Mouse (Mus musculus) forebrain, embryonic 13.5 days (tissue): ENCODE measurements around the gene Dcaf11. TPM values are rescaled to one million over a fixed set of nuclear protein-coding genes. Genes with fewer than 3 reads are reported as not detected.
A peak's percentile ranks its signal among the peaks of the same experiment; 100 is the strongest.

ENCODE experiments used
- ATAC-seq: fragments of 200-750 bp; cut with Nextera tagmentation; 2 replicates; pipeline ENCODE4 v1.8.0; 2017
- H3K27ac ChIP-seq: fragments of 300-500 bp; sonication (generic); 2 replicates; pipeline ENCODE4 v1.5.1; 2015; ENCODE audit warnings: inconsistent platforms, mild to moderate bottlenecking, moderate library complexity
- H3K27me3 ChIP-seq: fragments of 300-500 bp; sonication (generic); 2 replicates; pipeline ENCODE4 v1.6.1; 2015; ENCODE audit warnings: mild to moderate bottlenecking, inconsistent platforms
- H3K36me3 ChIP-seq: fragments of 300-500 bp; sonication (generic); 2 replicates; pipeline ENCODE4 v1.6.1; 2015; ENCODE audit warnings: mild to moderate bottlenecking, inconsistent platforms; ENCODE audit not compliant: poor library complexity, severe bottlenecking
- H3K4me1 ChIP-seq: fragments of 300-500 bp; sonication (generic); 2 replicates; pipeline ENCODE4 v1.6.1; 2015; ENCODE audit warnings: inconsistent platforms
- H3K4me2 ChIP-seq: fragments of 300-500 bp; sonication (generic); 2 replicates; pipeline ENCODE4 v1.6.1; 2015; ENCODE audit warnings: inconsistent platforms, mild to moderate bottlenecking, moderate library complexity
- H3K4me3 ChIP-seq: fragments of 300-500 bp; sonication (generic); 2 replicates; pipeline ENCODE4 v1.5.1; 2015; ENCODE audit warnings: mild to moderate bottlenecking, inconsistent platforms
- H3K9ac ChIP-seq: fragments of 300-500 bp; sonication (generic); 2 replicates; pipeline ENCODE4 v1.6.1; 2015; ENCODE audit warnings: mild to moderate bottlenecking, inconsistent platforms
- H3K9me3 ChIP-seq: fragments of 300-500 bp; sonication (generic); replicated peaks from 2 replicates; pipeline ENCODE4 v1.6.1; 2016; ENCODE audit warnings: inconsistent platforms
- WGBS: fragments of 180-500 bp; shearing (Covaris S2); methylation state at CpG from one replicate; pipeline ENCODE4 v1.1.7; 2015; 5-methylcytosine and 5-hydroxymethylcytosine counted together
- polyA plus RNA-seq: library from polyadenylated mRNA; unstranded; fragments of >200 nt; fragmentation: Nextera tagmentation; extraction: Ambion mirVana; gene quantifications from 2 replicates; pipeline ENCODE4 v1.2.1, GENCODE M21; 2015

Gene Dcaf11
- polyA plus RNA-seq, 1 experiment from 2014 or later: 108 TPM

DNA sequence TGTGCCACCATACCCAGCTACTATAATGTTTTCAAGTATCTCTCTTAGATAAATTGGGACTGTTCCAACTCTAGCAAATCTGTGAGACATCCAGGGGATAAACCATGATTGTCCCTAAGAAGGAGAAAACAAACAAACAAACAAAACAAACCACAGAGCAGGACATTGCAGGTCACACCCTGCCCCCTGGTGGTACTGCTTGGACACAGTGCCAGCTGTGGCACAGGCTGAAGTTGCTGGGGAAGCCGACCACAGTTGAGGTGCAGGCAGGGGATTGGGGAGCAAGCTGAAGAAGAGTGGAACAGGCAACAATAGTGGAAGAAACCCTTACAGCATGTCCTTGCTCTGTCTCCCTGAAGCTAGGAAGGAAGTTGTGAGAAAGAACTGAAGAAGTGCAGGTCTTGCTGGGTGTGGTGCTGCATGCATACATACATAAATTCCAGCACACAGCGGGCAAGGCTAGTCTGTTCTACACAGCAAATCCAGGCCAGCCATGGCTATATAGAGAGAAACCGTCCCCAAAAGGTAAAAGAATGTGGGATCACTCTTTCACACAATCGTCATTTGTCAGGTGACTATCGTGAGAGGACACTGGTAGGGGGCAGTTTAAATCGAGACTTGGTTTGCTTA is 23.6 kb upstream of the Dcaf11 start:
- H3K27ac ChIP-seq: no peak overlapping the region
- no peak overlapping the region for H3K4me2 ChIP-seq
- H3K27me3 ChIP-seq: no peaks in the 10 kb centered on the region; the same call in 1 of the 2 replicates
- H3K9me3 ChIP-seq: no peaks in the 10 kb centered on the region
- peaks cover 17% of the 10 kb centered on the region for H3K4me1 ChIP-seq
- H3K4me3 ChIP-seq: no peak overlapping the region
- ATAC-seq: no peak
- 59% methylated on average over 6 of the region's 6 CpGs for WGBS
- no peaks in the 10 kb centered on the region for H3K36me3 ChIP-seq
- H3K9ac ChIP-seq: no peak overlapping the region

DNA sequence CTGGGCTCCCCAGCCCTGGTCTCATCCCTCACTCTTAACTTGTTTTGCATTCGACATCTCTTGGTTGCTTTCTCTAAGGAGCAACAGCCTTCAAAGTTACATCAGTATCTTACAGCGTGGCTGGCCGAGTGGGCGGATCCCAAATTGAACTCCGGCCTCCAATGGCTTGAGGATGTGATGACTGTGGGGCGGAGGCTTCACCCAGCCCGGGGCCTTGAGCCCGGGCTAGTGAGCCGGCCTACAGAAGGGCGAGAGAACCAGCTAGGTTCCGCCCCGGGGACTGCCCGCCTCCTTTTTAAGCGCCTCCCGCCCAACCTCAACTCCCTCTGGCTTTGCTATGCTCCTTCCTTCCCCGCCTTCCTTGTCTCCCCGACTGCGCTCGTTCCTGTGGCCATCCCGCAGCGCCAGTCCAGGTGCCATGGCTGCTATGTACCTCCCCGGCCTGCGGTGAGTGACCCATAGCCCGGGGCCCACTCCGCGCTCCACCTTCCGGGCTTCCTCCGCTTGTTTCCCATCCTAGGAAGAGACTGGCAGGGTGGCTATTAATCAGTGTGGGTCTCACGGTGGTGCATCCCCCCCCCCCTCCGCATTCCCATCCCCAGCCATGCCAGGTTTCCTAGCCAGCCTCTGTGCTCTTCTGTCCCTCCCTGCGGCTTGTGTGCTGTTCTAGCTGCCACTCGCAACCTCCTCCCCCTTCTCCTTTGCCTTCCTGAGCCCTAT is 19.6 kb upstream of the Dcaf11 start, which contains the start of gene Pck2:
Gene Pck2 (plus strand): TSS at position 200 of the 720 bp plus-strand sequence.
- Histone ChIP-seq H3K27me3 (no peaks in the 10 kb centered on the region), H3K9ac (peak within 1 kb of the TSS; percentile 84), H3K4me3 (peak within 1 kb of the TSS; percentile 54), H3K9me3 (no peaks in the 10 kb centered on the region), H3K36me3 (peaks cover 13% of the 10 kb centered on the region), H3K27ac (peak within 1 kb of the TSS; percentile 92), H3K4me2 (peak within 1 kb of the TSS; percentile 88), H3K4me1 (peaks cover 36% of the 10 kb centered on the region)
- under 1% methylated on average over 32 of the region's 32 CpGs for WGBS
- peak; percentile 81 for ATAC-seq

DNA sequence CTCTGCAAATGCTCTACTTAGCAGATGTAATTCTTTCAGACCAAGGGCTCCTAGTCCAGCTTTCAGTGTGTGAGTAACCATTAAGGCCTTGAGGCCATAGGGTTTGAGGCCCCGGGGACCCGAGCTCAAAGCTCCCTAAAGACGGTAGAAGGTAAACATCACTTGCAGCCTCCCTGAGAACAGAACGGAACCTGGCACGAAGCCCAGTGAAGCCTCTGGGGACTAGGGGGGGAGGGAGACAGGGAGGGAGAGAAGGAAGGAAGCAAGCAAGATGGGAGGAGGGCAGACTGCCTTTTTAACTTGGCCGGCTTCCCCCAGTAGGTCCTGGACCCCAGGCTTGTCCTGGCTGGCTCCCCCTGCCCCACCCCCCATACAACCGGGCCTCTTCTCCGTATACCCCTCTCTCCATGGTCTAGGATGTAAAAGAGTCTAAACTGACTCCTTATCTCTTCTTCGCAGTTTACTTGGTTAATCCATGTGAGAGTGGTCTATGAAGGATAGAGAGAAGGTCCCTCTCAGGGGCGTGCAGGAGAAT is 19.0 kb upstream of the Dcaf11 start:
- Histone ChIP-seq H3K27me3 (no peaks in the 10 kb centered on the region), H3K4me2 (peak overlapping the region; percentile 88), H3K27ac (peak overlapping the region; percentile 92), H3K4me1 (peaks cover 36% of the 10 kb centered on the region), H3K4me3 (peak overlapping the region; percentile 54), H3K36me3 (peaks cover 15% of the 10 kb centered on the region), H3K9me3 (no peaks in the 10 kb centered on the region), H3K9ac (peak overlapping the region; percentile 84)
- ATAC-seq: peak; percentile 61
- WGBS: 5% methylated on average over 10 of the region's 10 CpGs

DNA sequence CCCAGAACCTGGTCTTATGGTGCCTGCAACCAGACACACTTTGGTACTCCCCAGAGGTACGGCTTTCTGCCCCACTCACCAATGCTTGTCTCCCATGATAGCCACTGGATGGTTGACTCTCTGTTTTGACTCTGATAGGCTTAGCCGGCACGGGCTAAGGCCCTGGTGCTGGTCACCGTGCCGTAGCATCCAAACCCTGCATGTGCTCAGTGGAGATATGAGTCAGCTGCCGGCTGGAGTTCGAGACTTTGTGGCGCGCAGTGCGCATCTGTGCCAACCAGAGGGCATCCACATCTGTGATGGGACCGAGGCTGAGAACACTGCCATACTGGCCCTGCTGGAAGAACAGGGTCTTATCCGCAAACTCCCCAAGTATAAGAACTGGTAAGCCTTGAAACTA is 17.5 kb upstream of the Dcaf11 start:
- H3K4me2 ChIP-seq: no peak overlapping the region
- no peak for ATAC-seq
- H3K4me3 ChIP-seq: no peak overlapping the region
- no peak overlapping the region for H3K27ac ChIP-seq
- no peaks in the 10 kb centered on the region for H3K27me3 ChIP-seq
- no peaks in the 10 kb centered on the region for H3K9me3 ChIP-seq
- WGBS: 95% methylated on average over 12 of the region's 12 CpGs
- H3K9ac ChIP-seq: no peak overlapping the region
- peaks cover 15% of the 10 kb centered on the region for H3K36me3 ChIP-seq
- H3K4me1 ChIP-seq: peaks cover 36% of the 10 kb centered on the region

DNA sequence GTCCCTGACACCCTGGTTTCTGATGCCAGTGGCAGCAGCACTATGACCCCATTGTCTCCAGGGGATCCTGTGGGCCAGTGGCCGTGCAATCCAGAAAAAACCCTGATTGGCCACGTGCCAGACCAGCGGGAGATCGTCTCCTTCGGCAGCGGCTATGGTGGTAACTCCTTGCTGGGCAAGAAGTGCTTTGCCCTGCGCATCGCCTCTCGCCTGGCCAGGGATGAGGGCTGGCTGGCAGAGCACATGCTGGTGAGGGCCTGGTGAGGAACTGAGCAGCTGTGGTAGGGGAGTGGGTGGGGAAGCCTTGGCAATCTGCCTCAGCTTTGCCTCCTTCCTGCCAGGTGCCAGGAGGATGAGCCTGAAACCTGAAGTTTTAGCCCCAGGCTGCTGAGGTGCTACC is 15.5 kb upstream of the Dcaf11 start:
- Histone ChIP-seq H3K27ac (0 out of 2 replicates have a peak overlapping the region, but pooled peaks have one; percentile 27), H3K36me3 (peaks cover 35% of the 10 kb centered on the region), H3K27me3 (no peaks in the 10 kb centered on the region), H3K4me1 (peaks cover 36% of the 10 kb centered on the region), H3K9me3 (no peaks in the 10 kb centered on the region), H3K4me2 (no peak overlapping the region; the same call in 1 of the 2 replicates), H3K4me3 (no peak overlapping the region), H3K9ac (0 out of 2 replicates have a peak overlapping the region, but pooled peaks have one; percentile 4)
- 63% methylated on average over 9 of the region's 9 CpGs for WGBS
- no peak for ATAC-seq

DNA sequence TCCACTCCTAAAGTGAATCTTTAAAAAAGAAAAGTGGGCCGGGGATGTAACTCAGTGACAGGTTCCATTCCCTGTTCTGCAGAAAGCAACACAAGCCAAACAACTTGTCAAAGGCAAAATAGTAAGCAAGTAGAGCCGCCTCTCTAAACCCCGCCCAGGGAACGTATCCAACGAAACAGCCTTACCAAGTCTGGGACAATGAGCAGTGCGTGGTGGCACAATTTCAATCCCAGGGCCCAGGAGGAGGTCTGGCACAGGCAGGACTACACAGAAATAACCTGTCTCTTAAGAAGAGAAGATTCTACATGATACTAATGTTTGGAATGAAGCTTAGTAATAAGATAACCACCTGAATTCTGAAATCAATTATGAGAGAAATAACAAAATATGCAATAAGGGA is 9.6 kb upstream of the Dcaf11 start:
- no peak overlapping the region for H3K9ac ChIP-seq
- H3K36me3 ChIP-seq: peaks cover 23% of the 10 kb centered on the region
- H3K9me3 ChIP-seq: no peaks in the 10 kb centered on the region
- H3K4me3 ChIP-seq: no peak overlapping the region
- no peak overlapping the region for H3K27ac ChIP-seq
- H3K27me3 ChIP-seq: no peaks in the 10 kb centered on the region
- H3K4me2 ChIP-seq: no peak overlapping the region
- 80% methylated on average over 6 of the region's 6 CpGs for WGBS
- no peaks in the 10 kb centered on the region for H3K4me1 ChIP-seq
- no peak for ATAC-seq

DNA sequence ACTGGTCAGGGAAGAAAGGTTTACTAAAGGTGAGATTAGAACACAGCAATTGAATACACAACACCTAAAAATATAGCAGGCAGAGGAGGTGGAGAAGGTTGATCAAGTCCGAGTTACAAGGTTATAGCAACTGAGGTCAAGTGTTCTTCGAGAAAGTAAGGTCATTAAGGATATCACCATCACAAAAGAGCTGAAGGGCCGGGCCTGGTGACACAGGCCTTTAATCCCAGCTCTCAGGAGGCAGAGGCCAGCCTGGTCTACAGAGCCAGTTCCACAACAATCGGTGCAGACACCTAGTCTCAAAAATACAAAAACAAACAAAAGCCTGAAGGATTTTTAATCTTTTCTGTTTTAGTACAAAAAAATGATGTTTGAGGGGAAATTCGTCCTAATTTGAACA is 8.5 kb upstream of the Dcaf11 start:
- Histone ChIP-seq H3K9me3 (no peaks in the 10 kb centered on the region), H3K9ac (no peak overlapping the region), H3K27me3 (no peaks in the 10 kb centered on the region), H3K4me3 (no peak overlapping the region), H3K4me2 (no peak overlapping the region), H3K36me3 (peaks cover 20% of the 10 kb centered on the region), H3K4me1 (no peaks in the 10 kb centered on the region), H3K27ac (no peak overlapping the region)
- WGBS: 73% methylated on average over 5 of the region's 5 CpGs
- ATAC-seq: no peak

DNA sequence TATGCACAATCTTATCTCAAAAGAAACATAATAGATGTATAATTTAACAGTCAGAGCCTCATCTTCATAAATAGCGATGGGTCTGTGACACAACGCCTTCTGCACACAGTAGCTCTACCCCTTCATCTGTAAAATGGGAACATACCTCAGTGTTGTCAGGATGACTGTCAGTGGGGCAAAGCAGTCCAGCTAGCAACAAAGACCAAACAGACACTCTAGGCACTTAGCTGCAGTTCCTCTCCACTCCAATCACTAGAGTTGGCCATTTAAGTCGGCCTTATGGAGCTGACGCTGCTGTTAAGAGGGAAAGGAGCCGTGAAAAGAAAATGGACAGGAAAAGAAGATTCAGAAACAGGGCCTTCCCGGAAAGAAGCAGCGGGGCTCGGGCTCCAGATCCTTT is 8.0 kb upstream of the Dcaf11 start:
- Histone ChIP-seq H3K9me3 (no peaks in the 10 kb centered on the region), H3K9ac (no peak overlapping the region), H3K4me1 (no peaks in the 10 kb centered on the region), H3K27me3 (no peaks in the 10 kb centered on the region), H3K36me3 (peaks cover 20% of the 10 kb centered on the region), H3K4me3 (no peak overlapping the region), H3K4me2 (no peak overlapping the region), H3K27ac (no peak overlapping the region)
- no peak for ATAC-seq
- WGBS: 94% methylated on average over 8 of the region's 8 CpGs

DNA sequence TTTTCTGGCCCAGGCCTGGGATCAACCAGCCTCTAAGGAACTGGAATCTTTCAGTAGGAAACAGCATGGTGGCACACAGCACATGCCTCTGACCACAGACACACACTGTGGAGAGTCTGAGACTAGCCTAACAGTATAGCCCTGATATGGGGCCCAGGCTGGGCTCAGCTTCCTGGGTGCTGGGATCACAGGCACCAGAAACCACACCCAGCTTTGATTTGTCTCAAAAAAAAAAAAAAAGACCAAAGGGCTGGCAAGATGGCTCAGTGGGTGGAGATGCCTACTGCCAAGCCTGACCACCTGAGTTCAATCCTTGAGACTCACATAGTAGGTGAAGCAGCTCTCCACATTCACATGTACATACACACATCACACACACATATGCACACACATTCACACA is 5.2 kb upstream of the Dcaf11 start:
- Histone ChIP-seq H3K9ac (no peak overlapping the region), H3K27ac (no peak overlapping the region), H3K9me3 (no peaks in the 10 kb centered on the region)

DNA sequence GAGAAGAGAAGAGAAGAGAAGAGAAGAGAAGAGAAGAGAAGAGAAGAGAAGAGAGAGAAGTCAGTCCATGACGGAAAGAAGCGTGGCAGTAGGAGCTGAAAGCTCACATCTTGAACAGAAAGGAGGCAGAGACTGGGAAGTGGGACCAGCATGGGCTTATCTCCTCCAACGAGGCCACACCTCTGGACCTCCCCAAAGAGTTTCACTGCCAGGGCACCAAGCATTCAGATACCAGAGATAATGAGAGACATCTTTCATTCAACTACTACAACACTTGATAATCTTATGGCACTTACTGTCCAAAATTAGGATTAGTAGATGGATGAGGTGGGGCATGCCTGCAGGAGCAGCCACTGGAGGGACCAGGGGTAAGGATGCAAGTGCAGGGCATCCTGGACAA is 4.0 kb upstream of the Dcaf11 start:
- Histone ChIP-seq H3K27me3 (no peaks in the 10 kb centered on the region), H3K4me1 (peaks cover 7% of the 10 kb centered on the region), H3K4me2 (no peak overlapping the region), H3K4me3 (no peak overlapping the region), H3K27ac (no peak overlapping the region), H3K9ac (no peak overlapping the region), H3K36me3 (no peaks in the 10 kb centered on the region), H3K9me3 (no peaks in the 10 kb centered on the region)
- no peak for ATAC-seq
- 85% methylated on average over 3 of the region's 3 CpGs for WGBS

More for the DNA sequence above, 5.2 kb upstream of the Dcaf11 start:
- Histone ChIP-seq H3K4me1 (peaks cover 7% of the 10 kb centered on the region), H3K4me3 (no peak overlapping the region), H3K4me2 (no peak overlapping the region), H3K36me3 (no peaks in the 10 kb centered on the region), H3K27me3 (no peaks in the 10 kb centered on the region)
- no peak for ATAC-seq

DNA sequence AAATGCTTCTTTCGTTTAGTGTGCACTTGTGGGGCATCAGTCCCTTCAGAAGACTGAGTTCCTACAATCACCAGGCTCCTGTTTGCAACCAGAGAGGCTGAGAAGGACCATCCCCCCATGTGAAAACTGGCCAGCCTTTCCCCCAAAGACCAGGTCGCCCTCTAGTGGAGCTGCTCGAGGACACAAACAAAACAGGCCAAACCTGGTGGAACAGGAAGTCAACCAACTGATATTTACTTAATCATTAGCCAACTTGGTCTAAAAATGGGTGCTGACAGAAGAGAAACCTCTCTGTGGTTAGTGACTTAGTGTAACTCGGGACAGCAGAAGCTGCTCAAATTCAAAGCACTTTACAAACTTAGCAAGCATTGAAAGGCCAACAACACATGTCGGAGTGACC is 2.8 kb upstream of the Dcaf11 start:
- no peak overlapping the region for H3K9ac ChIP-seq

DNA sequence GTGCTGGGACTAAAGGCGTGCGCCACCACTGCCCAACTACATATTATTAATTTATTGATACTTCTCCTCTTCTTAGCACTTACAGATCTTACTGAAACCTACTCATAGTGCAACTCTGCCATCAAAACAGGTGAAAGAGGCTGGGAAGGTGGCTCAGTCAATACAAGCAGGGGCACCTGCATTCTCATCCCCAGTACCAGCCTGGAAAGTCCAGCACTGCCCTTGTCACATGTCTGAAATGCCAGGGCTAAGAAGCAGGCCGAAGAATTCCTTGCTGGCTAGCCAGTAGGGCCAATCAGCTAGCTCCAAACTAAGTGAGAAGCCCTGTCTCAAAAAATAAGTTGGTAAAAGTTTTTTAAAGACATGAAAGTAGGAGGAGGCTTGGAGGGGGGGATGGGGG is 2.2 kb upstream of the Dcaf11 start:
- Histone ChIP-seq H3K9ac (no peak overlapping the region), H3K4me2 (no peak overlapping the region), H3K4me3 (no peak overlapping the region), H3K9me3 (no peaks in the 10 kb centered on the region), H3K36me3 (no peaks in the 10 kb centered on the region), H3K27me3 (no peaks in the 10 kb centered on the region), H3K4me1 (peaks cover 21% of the 10 kb centered on the region), H3K27ac (no peak overlapping the region)
- WGBS: 91% methylated on average over 3 of the region's 3 CpGs
- no peak for ATAC-seq

More for the DNA sequence above, 2.8 kb upstream of the Dcaf11 start:
- Histone ChIP-seq H3K27me3 (no peaks in the 10 kb centered on the region), H3K27ac (no peak overlapping the region), H3K4me3 (no peak overlapping the region), H3K4me2 (no peak overlapping the region), H3K9me3 (no peaks in the 10 kb centered on the region), H3K36me3 (no peaks in the 10 kb centered on the region), H3K4me1 (peaks cover 19% of the 10 kb centered on the region)
- no peak for ATAC-seq
- 26% methylated on average over 5 of the region's 5 CpGs for WGBS
